Mouse (Mus musculus): ENCODE results near the gene Ninl. TPM values are rescaled to one million over a fixed set of nuclear protein-coding genes. Genes with fewer than 3 reads are reported as not detected.

Gene Ninl
- polyA plus RNA-seq, 1 experiment from 2014 or later = 6.7 TPM

DNA sequence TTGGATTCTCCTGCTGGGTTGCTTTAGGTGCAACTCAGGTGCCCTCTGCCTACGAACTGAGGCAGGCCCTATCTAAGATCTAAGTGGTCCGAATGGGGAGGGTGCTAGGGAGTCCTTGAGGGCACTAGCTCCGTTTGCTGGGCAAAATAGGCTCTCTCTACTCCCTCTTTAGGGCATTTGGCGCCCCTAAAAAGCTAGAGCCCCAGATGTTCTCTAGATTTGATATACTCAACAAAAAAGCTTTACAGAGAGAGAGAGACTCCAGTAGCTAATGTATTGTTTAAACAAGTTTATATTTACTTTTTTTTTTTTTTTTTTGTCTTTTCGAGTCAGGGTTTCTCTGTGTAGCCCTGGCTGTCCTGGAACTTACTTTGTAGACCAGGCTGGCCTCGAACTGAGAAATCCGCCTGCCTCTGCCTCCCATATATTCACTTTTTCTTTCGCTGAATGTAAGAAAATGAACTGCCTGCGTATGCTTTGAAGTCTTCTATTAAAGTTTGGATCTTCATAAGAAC, 134.2 kb downstream of the Ninl start, which contains the start of gene Gins1:
Gene Gins1, plus strand, starts transcription at position 465 of the 515 bp plus-strand sequence.
- no peak for ATAC-seq (replicated peaks; ENCODE audit: low FRiP score, low read depth)
- peak within 1 kb of the TSS; percentile 90 for H3K4me2 ChIP-seq (ENCODE audit: low read length)
- WGBS = 36% methylated on average over 9 of the region's 9 CpGs
- H3K36me3 ChIP-seq (ENCODE audit: insufficient read depth, low read length) = no peaks in the 10 kb centered on the region
- 0 out of 2 replicates have a peak, but pooled peaks have one; percentile 17 for TF ChIP-seq CTCF (IDR thresholded peaks at IDR 0.05; ENCODE audit: low read depth)
- no peaks in the 10 kb centered on the region for H3K9me3 ChIP-seq (replicated peaks; ENCODE audit: low read length)
- no peak for DNase-seq (ENCODE audit: low spot score)
- peak within 1 kb of the TSS; percentile 88 for H3K27ac ChIP-seq
- H3K4me3 ChIP-seq (replicated peaks; ENCODE audit: low read depth, low read length) = peak within 1 kb of the TSS; percentile 81
- H3K27me3 ChIP-seq (ENCODE audit: insufficient read depth, low read length) = no peaks in the 10 kb centered on the region
- H3K9ac ChIP-seq (ENCODE audit: low read depth, low read length) = peak within 1 kb of the TSS; percentile 83
- 0 out of 2 replicates have a peak, but pooled peaks cover 5% of the 10 kb centered on the region for H3K4me1 ChIP-seq (replicated peaks; ENCODE audit: insufficient read depth, low read length)

DNA sequence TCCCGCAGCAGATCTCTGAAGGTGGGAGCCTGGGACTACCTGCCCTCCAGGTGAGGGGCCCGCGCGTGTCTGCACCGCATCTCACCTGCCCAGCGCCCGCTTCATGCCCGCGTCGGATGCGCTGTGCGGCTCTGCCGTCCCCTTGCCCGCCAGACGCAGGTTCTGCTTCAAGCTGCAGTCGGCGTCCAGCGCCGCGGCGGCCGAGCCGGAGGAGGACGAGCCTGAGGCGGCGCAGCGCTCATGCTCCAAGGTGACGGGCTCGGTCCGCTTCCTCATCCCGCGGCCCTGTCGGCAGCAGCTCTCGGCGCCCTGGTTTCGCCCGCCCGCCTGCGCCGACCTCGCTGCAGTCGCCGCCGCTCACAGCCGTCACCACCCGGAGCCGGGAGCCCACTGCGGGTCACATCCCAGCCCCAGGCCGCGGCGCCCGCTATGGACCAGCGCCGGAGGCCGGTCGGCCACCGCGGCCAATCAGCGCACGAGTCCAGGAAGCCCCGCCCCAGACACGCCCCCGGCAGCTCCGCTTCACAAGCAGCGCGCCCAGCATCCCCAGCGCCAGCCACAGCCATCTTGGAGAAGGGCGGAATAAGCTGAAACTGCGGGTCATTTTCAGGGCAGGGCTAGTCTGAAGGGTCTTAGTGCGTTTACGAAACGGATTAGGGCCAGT, 134.8 kb downstream of the Ninl start, which contains the start of gene Abhd12:
Gene Abhd12, minus strand, starts transcription at position 470 of the 664 bp plus-strand sequence.
- Histone ChIP-seq H3K4me1 (replicated peaks; ENCODE audit: insufficient read depth, low read length) (0 out of 2 replicates have a peak, but pooled peaks cover 5% of the 10 kb centered on the region), H3K4me3 (replicated peaks; ENCODE audit: low read depth, low read length) (peak within 1 kb of the TSS; percentile 81), H3K9me3 (replicated peaks; ENCODE audit: low read length) (no peaks in the 10 kb centered on the region), H3K27me3 (ENCODE audit: insufficient read depth, low read length) (no peaks in the 10 kb centered on the region), H3K9ac (ENCODE audit: low read depth, low read length) (peak within 1 kb of the TSS; percentile 83), H3K27ac (peak within 1 kb of the TSS; percentile 88), H3K36me3 (ENCODE audit: insufficient read depth, low read length) (no peaks in the 10 kb centered on the region), H3K4me2 (ENCODE audit: low read length) (peak within 1 kb of the TSS; percentile 90)
- TF ChIP-seq CTCF (IDR thresholded peaks at IDR 0.05; ENCODE audit: low read depth) = no peak
- ATAC-seq (replicated peaks; ENCODE audit: low FRiP score, low read depth) (peak; percentile 98), DNase-seq (ENCODE audit: low spot score) (peak; percentile 98)
- whole genome bisulfite sequencing = under 1% methylated on average over 72 of the region's 72 CpGs

DNA sequence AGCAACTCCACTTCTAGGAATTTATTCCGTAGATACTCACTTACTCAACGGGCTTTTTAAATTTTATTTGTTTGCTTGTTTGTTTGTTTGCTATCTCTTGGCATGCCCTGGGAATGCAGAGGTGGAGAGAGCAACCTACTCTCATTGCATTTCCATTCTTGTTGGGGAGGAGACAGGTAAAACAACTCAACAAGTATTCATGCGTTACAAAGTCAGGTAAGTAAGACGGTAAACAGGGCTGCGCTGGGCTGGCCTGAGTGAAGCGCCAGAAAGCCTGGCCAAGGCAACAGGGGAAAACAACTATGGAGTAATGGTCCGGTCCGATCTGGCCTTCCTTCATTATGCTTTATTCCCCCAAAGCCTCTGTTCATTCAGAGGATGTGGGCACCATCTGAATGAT, 136.8 kb downstream of the Ninl start:
- Histone ChIP-seq H3K4me2 (ENCODE audit: low read length) (no peak overlapping the region), H3K9me3 (replicated peaks; ENCODE audit: low read length) (no peaks in the 10 kb centered on the region)
- no peak for TF ChIP-seq CTCF (IDR thresholded peaks at IDR 0.05; ENCODE audit: low read depth)

DNA sequence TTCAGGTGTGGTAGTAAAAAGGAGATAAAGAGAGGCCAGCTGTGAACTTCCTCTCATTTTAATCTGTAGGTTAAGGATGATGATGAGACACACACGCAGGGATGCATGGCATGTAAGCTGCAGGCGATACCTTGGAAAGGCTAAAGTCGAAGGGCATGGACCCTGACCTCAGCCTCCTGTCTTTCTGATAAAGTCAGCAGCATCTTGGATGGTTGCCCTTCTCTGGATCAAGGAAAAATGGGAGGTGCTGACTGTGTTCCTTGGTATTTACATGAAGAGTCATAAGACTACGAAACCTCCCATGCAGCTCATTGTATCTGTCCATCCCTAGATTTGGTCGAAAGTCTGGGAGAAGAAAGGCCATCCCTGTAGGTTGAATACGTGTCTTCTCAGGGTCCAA, 138.8 kb downstream of the Ninl start:
- Histone ChIP-seq H3K27ac (no peak overlapping the region), H3K4me3 (replicated peaks; ENCODE audit: low read depth, low read length) (no peak overlapping the region), H3K9ac (ENCODE audit: low read depth, low read length) (no peak overlapping the region), H3K27me3 (ENCODE audit: insufficient read depth, low read length) (no peaks in the 10 kb centered on the region), H3K36me3 (ENCODE audit: insufficient read depth, low read length) (no peaks in the 10 kb centered on the region), H3K9me3 (replicated peaks; ENCODE audit: low read length) (no peaks in the 10 kb centered on the region), H3K4me2 (ENCODE audit: low read length) (no peak overlapping the region), H3K4me1 (replicated peaks; ENCODE audit: insufficient read depth, low read length) (0 out of 2 replicates have a peak, but pooled peaks cover 5% of the 10 kb centered on the region)
- TF ChIP-seq CTCF (IDR thresholded peaks at IDR 0.05; ENCODE audit: low read depth) = no peak
- ATAC-seq (replicated peaks; ENCODE audit: low FRiP score, low read depth) (no peak), DNase-seq (ENCODE audit: low spot score) (no peak)
- 86% methylated on average over 6 of the region's 6 CpGs for WGBS

More for the DNA sequence above, 136.8 kb downstream of the Ninl start:
- ATAC-seq (replicated peaks; ENCODE audit: low FRiP score, low read depth) = no peak
- 81% methylated on average over 8 of the region's 8 CpGs for WGBS
- Histone ChIP-seq H3K36me3 (ENCODE audit: insufficient read depth, low read length) (no peaks in the 10 kb centered on the region), H3K9ac (ENCODE audit: low read depth, low read length) (no peak overlapping the region), H3K4me1 (replicated peaks; ENCODE audit: insufficient read depth, low read length) (0 out of 2 replicates have a peak, but pooled peaks cover 5% of the 10 kb centered on the region), H3K27me3 (ENCODE audit: insufficient read depth, low read length) (no peaks in the 10 kb centered on the region), H3K27ac (no peak overlapping the region), H3K4me3 (replicated peaks; ENCODE audit: low read depth, low read length) (no peak overlapping the region)
- DNase-seq (ENCODE audit: low spot score) = no peak

DNA sequence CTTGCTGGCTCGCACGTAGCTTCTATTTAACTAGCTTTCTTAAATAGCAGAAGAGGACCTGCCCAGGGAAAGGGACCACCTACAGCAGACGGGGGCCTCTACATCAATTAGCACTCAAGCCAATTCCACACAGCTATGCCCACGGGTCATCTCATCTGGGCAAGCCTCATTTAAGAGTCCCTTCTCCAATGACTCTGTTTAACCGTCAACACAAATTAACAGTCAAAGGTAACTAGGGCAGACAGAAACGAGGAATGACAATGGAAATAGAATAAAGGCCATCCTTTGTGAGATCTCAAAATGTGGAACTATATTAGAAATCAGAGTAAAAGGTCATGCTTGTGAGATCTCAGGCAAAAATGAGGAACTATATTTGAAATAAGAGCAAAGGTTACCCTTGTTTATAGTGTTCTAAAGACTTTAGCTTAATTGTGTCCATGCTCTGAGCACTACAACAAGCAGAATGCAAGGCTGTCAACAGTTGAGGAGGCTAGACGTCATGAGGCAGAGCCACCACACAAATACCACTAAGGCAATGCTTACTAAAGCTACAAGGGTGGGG, 143.4 kb downstream of the Ninl start:
- 78% methylated on average over 7 of the region's 7 CpGs for WGBS
- H3K9ac ChIP-seq (ENCODE audit: low read depth, low read length) = no peak overlapping the region
- no peaks in the 10 kb centered on the region for H3K27me3 ChIP-seq (ENCODE audit: insufficient read depth, low read length)
- H3K36me3 ChIP-seq (ENCODE audit: insufficient read depth, low read length) = no peaks in the 10 kb centered on the region
- H3K9me3 ChIP-seq (replicated peaks; ENCODE audit: low read length) = no peaks in the 10 kb centered on the region
- DNase-seq (ENCODE audit: low spot score) (no peak), ATAC-seq (replicated peaks; ENCODE audit: low FRiP score, low read depth) (no peak)
- no peak overlapping the region for H3K27ac ChIP-seq
- no peak for TF ChIP-seq CTCF (IDR thresholded peaks at IDR 0.05; ENCODE audit: low read depth)
- no peak overlapping the region for H3K4me3 ChIP-seq (replicated peaks; ENCODE audit: low read depth, low read length)
- H3K4me2 ChIP-seq (ENCODE audit: low read length) = no peak overlapping the region
- no peaks in the 10 kb centered on the region for H3K4me1 ChIP-seq (replicated peaks; ENCODE audit: insufficient read depth, low read length)

DNA sequence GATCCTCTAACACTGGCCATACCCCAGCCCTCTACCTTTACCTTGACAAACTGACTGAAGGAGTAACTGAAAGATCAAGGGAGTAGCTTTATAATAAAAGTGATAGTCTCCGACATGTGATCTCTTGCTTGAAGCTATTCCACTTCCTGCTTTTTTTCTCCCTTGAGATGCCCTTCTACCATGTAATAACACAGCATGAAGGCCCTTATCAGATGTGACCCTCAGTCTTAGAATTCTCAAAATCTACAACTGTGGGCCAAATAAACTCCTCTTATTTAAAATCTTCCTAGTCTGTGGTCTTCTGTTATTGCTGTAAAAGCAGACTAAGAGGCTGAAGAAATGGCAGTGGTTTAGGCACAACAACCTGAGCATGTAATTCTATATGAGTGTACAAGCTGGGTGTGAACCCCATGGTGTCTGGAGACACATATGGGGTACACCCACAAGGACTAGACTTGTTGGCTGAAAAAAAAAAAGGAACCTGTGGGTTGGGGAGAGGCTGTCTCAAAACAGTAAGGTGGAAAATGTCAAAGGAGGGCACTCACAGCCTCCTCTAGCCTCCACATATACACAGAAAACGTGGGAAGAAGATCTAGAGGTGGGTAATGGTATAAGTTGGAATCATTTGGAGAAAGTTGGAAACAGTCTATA, 144.4 kb downstream of the Ninl start:
- TF ChIP-seq CTCF (IDR thresholded peaks at IDR 0.05; ENCODE audit: low read depth) = no peak
- 83% methylated on average over 2 of the region's 2 CpGs for WGBS
- DNase-seq (ENCODE audit: low spot score) = no peak
- Histone ChIP-seq H3K36me3 (ENCODE audit: insufficient read depth, low read length) (no peaks in the 10 kb centered on the region), H3K4me2 (ENCODE audit: low read length) (no peak overlapping the region), H3K4me3 (replicated peaks; ENCODE audit: low read depth, low read length) (no peak overlapping the region), H3K9ac (ENCODE audit: low read depth, low read length) (no peak overlapping the region), H3K4me1 (replicated peaks; ENCODE audit: insufficient read depth, low read length) (no peaks in the 10 kb centered on the region), H3K27ac (no peak overlapping the region), H3K27me3 (ENCODE audit: insufficient read depth, low read length) (no peaks in the 10 kb centered on the region), H3K9me3 (replicated peaks; ENCODE audit: low read length) (no peaks in the 10 kb centered on the region)
- no peak for ATAC-seq (replicated peaks; ENCODE audit: low FRiP score, low read depth)
